Mouse (Mus musculus) brain, embryonic 14.5 days (tissue): Measurements from ENCODE around the gene Gpm6a.

Experiments used
- CTCF ChIP-seq: fragments of 200-500 bp; IDR thresholded peaks from 2 replicates; pipeline ENCODE4 v1.5.1; 2012; ENCODE audit warnings: inconsistent platforms, mild to moderate bottlenecking, moderate library complexity, borderline replicate concordance; ENCODE audit not compliant: insufficient read depth, insufficient read length; ENCODE audit errors: extremely low read depth
- POLR2A ChIP-seq: fragments of 200-500 bp; IDR thresholded peaks from 2 replicates; pipeline ENCODE4 v1.6.1; 2012; ENCODE audit warnings: mild to moderate bottlenecking, inconsistent platforms, borderline replicate concordance; ENCODE audit not compliant: poor library complexity, insufficient read depth, insufficient read length, severe bottlenecking; ENCODE audit errors: extremely low read depth

DNA sequence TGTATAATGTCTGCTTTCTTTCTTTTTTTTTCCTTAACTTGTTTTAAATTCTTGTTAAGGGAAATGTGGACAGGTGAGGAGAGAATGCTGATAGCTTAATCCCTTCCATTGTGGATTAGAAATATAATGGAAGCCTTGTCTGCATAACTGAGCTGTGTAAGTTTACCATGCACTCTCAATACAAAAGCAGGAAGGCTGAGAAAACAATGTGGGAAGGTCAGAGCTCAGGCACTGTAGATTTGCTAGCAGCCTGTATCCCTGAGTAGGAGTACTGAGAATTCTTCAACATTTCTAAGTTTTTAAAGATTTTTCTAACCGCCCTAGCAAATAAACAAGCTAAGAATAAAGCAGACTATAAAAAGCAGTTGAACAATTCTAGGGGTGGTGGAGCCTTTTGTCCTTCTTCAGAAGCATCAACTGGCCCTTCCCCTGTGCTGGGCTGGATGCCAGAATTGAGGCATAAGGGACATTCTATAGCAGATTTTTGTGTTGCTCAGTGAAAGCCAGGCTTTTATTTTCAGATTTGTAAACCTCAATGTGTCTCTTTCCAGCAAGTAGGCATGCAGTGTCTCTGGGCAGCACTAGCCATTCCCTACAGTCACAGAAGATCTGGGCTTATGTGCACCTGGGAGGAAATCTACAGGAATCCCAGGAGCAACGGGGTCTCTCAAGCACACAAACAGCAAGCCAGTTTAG lies 32.3 kb upstream of the Gpm6a start:
- TF ChIP-seq CTCF (no peak), POLR2A (no peak)
